Mouse (Mus musculus) bone marrow, adult 2 months (tissue): ENCODE data around the gene Eipr1.

ENCODE experiments used
- CTCF ChIP-seq: fragments of 200-500 bp; IDR thresholded peaks from 2 replicates; pipeline ENCODE4 v1.5.1; 2011; ENCODE audit warnings: low read length, control low read depth; ENCODE audit not compliant: control insufficient read depth, insufficient read depth
- POLR2A ChIP-seq: fragments of 200-500 bp; IDR thresholded peaks from 2 replicates; pipeline ENCODE4 v1.6.1; 2011; ENCODE audit warnings: low read depth, mild to moderate bottlenecking, control low read depth, low read length, borderline replicate concordance; ENCODE audit not compliant: control insufficient read depth

DNA sequence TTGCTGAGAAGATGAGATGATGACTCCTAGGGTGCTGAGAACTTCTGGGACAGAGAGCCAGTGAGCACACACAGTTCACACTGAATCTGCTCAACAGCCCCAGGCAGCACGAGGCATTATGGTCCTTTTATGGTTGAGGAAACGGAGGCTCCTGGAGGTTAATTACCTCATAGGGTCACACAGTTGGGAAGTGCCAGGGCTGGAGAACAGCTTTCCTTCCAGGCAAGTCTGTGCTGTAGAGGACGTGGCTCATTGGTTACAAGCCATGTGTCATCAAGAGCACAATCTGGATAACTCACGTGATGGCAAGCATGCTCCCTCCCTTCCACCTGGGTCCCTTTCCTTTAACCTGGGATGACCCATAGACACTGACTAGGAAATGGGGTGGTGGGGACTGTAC is 148.1 kb downstream of the Eipr1 start:
- TF ChIP-seq CTCF: no peak
- TF ChIP-seq POLR2A: no peak
